Mouse (Mus musculus) embryo, embryonic 10 days (tissue): ENCODE results near the gene Ntsr1.

ENCODE experiments used
- DNase-seq: peaks from one replicate; pipeline ENCODE4 v3.0.0-alpha.2; 2015; ENCODE audit warnings: low spot score

The Ntsr1 gene

DNA sequence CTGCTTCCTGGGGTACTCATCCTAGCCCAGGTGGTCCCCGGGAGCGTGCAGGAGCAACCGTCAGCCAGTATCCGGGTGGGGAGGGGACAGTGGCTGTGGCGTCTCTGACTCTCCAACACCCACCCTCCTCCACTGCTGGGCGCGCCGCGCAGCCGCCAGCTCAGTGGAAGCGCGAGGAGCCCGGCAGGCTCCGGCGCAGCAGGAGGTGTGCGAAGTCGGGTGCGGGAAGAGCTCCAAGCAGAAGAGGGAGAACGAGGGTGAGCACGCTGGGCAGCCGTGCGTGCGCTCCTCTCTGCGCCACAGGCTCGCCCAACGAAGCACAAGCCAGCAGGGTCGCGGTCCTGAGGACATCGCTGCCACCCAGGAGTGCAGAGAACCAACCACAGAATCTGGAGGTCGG is at the start of gene Ntsr1:
Gene Ntsr1 (plus strand): TSS at position 236 of the 400 bp plus-strand sequence.
- DNase-seq = peak; percentile 28

DNA sequence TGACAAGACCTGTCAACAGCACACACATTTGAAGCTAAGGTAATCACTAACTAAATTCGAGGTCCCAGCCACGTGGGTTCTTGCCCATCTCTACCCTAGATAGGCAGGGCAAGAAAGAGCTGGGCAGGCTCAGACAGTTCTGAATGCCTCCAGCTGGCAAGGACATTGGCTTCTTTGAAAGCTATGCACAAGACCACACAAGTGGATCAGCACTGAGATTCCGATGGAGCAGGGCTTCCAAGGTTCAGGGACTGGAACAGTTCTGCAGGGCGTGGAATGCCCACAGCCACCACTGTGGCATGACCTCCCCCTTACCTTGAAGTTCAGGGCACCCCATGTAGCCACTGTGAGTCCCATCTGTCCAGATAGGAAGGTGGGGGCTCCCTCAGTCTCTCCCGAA is 49.2 kb upstream of the Ntsr1 start:
- DNase-seq = no peak

DNA sequence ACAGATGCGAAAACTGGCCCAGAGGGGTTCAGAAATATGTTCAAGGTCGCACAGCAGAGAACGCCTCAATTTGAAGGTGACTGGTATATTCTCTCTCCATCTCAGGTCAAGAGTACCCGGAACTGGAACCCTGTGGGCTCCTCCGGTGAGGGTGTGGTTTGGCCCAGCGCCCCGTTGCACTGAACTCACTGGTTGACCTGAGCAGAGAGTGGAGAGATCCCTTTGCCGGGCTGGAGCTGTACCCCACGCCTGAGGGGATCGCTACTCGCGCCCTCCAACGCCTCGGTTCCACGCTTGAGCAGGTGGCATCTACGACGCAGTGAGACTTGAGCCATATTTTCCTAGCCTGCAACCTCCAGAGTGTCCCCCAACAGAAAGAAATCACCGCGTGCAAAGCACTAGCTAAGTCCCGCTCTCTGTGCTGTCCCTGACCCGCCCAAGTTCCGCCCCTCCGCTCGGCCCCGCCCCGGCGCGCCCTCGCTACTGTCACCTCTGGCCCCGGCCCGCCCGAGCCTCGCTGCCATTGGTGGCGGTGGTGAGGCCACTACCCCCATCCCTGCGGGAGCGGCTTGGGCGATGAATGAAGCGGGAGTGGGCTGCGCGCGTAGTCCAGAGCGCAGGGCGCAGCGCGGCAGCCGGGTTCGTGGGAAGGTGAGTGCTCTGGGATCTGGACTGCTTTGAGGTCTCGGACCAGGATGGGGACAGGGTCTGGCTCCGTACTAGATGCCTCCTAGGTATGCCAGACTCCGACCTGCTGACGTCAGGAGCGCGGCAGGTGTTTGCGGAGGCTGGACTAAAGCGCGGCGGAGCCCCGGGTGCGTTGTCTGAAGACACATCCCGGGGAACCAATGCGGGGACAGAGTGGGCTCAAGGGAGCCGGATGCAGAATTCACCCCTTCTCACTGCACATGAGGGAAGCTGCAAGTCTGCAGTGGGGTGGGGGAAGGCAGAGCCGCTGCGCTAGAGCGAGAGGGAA is 43.8 kb upstream of the Ntsr1 start, which contains the start of gene Slco4a1:
Gene Slco4a1 (plus strand): TSS at position 523 of the 976 bp plus-strand sequence.
- DNase-seq = peak; percentile 94

DNA sequence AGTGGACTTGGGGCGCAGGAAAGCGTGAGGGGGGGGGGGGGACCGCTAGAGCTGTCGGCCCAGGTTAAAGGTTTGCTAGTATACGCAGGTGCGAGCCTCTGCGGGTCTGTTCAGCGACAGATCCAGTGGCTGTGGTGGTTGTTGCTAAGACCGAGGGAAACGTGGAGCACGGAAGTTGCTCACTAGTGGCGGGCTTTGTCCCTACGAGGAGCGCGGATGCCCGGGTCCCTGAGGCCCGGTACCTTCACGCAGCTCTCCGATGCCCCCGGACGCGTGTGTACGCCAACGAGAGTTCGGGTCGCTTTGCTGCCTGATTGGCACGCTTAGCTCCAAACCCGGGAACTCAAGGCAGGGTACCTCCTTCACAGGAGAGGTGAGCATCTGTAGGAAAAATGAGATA is 43.1 kb upstream of the Ntsr1 start:
- peak; percentile 43 for DNase-seq

DNA sequence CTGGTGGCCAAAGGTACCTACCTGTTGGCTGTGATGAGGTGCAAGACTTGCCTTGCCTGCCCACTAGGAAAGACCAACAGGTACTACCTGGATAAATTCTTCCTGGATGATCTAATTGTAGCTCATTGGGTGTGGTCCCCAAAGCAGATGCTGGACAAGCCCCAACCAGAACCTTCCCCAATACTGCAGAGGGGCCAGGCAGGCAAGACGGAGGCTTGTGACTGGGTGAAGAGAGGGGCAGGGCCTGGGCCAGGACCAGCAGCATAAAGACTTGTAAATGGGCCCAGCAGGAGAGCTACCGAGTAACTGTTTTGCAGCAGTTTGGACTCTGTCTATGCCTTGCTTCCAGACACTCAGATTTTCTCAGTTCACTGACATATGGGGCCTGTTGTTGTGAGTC is 42.1 kb upstream of the Ntsr1 start:
- DNase-seq = no peak

DNA sequence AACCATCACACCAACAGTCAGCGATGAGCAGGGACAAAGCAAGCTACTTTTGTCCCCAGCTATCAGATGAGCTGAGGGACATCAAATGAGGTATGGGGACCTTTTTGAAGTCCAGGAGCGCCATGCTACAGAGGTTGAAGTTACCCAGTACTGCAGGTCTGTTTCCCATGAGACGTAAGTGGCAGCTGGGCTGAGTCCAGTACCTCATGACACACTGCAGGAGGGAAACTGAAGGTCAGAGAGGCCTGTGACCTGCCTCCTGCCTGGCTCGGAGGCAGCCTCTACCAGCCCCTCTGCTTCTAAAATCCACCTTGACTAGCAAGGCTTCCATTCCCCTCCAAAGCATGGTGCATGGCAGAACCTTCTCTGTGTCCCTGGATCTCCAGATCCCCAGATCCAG is 40.3 kb upstream of the Ntsr1 start:
- DNase-seq = no peak

DNA sequence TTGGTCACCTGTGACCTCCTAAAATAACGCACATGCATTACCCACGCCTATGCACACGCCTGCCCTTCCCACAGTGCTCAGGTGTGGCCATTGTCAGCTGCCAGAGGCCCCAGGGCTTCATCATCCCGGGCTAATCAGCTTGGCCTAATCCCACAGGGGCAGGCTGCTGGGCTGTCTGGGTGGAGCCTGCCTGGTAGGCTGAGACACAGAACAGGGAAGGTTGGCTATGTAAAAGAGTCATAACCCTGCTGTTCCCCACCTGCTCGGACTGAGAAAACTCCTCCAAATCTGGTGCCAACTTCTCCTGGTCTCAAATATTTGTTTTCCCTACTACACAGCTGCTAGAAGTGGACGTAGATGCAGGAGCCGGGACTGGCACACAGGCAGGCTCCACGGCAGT is 39.0 kb upstream of the Ntsr1 start:
- DNase-seq = no peak

DNA sequence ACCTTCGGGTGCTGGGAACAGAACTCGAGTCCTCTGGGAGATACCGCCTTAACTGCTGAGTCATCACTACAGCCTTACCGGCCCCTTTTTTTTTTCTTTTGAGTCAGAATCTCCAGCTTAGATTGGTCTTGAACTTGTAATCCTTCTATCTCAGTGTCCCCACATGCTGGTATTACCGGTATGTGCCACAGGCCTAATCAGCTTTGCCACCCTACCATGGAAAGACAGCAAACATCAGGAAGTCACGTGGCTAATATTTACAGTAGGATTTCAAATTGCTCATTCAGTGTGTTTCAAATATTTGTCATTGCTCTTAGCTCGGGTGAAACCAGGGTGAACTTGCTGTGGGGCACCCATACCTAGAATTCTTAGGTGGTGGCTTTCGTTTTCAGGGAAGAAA is 37.2 kb upstream of the Ntsr1 start:
- DNase-seq = no peak

DNA sequence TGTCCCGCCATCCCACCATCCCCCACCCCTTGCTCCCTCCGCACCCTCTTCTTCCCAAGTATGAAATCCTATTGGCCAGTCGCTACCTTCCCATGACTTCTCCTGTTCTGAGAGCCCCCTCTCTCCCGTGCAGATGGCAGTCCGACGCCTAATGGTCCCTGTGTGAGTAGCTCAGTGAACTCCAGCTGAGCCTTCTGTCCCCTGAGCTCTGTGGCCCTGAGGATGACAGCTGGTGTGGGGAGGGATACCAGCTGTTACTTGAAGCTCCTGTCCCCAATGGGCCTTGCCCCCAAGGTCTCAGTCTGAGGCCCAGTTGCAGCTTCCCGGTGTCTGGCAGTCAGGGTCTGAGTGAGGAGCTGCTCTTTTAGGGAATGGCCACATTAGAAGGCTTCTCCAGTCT is 33.3 kb upstream of the Ntsr1 start:
- peak; percentile 23 for DNase-seq

DNA sequence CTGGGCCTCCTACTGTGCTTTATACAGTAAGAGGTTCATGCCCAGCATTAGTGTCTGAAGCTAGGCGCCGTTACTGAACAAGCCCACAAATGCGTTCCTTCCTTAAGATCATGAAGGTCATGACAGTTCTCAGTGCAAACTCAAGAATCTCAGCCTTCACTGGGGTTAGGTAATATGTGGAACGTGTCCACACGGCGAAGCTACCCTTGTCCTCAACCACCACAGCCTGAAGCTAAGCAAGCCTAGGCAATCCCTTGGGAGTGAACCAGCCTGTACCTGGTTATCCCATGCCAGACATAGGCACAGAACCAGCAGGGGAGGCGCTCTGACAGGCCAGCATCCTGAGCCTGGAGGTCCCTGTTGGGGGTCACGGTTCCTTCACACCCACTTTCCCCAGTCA is 30.9 kb upstream of the Ntsr1 start:
- DNase-seq = no peak

DNA sequence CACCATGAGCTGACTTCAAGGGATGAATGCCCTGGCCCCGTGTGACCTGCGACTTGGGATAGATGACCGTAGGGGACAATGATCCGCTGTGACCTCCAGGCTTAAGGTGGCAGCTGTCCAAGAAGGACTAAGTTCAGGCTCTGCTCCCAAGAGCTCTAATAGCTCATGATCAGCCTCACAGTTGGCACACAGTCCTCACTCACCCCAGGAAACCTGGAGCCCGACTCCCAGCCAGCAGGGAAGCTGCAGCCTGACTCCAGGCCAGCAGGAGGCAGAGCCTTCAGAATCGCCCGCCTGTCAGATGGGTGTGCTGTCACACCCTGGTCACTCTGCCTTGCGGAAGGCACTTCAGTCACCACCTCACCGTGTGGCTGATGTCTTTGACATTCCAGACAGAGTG is 30.0 kb upstream of the Ntsr1 start:
- no peak for DNase-seq

DNA sequence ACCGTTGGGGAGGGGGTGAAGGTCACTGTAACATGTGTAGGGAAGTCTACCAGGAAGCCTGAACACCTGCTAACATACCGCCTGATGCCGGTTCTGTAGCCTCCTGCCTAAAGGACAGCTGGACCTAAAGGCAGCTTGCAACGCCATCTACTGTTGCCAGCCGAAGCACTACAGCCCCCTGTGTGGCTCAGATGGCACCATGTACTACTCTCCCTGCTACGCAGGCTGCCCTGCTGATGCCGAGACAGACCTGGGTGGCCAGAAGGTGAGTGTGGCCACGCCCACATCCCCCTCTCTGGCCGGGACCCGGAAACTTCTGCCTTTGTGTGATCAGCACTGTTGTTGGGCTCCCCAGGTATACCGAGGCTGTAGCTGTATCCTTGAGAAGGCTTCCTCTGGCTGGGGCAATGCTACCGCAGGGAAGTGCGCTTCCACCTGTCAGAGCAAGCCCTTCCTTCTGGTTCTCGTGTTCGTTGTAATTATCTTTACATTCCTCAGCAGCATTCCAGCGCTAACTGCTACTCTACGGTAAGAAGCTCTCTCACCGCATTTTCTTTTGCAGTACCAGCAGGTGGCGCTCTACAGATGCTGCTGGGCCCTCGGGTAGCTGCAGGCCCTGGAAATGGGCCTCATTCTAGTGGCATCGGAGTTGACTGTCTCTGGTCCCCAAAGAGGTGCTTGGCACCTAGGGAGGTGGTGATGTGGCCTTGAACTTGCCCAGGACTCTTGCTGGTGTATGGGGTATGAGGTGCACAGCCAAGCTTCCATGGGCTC is 27.3 kb upstream of the Ntsr1 start:
- peak; percentile 78 for DNase-seq

DNA sequence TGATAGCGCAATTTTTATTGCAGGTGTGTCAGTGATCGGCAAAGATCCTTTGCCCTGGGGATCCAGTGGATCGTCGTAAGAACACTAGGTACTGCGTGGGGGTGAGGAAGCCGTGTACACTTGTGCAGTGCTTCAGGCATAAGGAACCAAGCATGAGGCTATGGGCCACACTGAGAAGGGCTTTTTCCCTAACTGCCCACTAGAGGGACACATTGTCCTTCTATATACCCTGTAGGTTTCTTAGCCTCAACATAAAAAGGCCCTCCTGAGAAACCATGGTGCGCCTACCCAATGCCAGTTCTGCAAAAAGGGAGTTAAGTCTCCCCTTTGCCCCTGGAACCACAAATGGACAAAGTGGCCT is 26.7 kb upstream of the Ntsr1 start:
- peak; percentile 91 for DNase-seq

DNA sequence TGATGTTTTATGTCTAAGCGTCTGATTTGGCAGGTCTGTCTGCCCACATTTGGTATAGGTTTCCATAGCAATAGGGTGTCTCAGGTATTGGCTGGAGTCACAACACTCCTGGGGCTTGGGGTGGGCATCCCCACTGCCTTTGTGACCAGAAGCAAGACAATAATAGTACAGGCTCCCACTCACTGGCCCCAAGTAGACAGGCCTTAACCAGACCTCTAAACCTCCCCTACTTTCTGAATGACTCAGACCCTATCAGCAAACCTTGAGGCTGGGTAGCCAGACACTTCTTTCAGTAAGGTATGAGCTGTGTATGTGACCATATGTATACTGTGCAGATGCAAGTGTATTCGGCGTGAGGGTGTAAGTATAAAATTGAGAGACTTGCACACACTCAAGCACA is 24.9 kb upstream of the Ntsr1 start:
- DNase-seq = no peak

DNA sequence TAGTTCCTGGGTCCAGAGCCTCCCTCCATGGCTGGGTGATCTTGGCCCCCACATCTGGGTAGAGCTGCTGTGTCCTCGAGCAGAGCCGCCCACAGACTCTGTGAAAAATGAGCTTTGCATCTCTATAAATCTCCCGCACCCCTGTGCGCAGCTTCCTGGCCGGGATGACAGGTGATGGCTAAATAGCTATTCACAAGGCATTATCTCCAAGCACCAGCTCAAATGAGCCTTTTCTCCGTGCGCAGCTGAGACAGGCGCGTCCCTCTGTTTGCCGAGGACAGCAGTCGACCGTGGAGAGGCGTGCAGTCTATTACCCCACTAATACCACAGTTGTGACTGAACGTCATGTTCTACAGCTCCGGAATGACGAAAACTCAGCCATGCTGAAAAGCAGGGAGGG is 17.5 kb upstream of the Ntsr1 start:
- peak; percentile 63 for DNase-seq

DNA sequence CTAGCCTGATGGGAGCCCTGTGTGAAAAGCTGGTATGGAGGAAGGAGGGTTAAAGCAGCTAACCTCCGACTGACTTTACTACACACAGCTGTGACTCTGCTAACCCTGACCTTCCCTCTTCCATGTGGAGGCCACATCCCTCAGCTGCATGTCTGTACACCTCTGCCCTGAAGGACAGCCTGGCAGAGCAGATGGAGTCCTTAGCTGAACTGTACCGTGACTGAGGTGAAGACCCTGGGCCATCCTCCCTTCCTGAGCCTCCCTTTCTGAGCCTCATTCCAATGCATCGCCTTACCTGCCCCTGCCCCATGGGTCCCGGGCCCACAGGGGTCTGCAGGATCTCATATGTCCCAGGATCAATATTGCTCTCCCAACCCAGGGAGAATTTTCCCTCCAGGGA is 14.9 kb upstream of the Ntsr1 start:
- no peak for DNase-seq

DNA sequence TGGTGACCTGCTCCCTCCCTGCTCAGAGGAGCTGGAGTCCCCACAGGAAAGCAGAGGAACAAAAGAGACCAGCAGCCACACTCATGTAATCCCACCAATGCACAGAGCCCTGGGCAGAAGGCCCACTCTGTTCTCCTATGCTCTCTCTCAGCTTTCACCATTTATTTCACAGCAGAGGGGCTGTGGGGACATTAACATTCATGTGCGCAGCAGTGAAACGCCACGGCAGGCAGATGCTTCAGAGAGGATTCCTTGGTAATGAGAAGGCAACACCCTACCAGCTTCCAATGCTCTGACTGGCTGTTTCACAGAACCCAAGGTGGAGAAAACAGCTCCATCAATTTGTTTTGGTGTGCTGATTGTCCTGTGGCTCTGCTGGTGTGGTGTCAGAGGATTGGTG is 14.5 kb upstream of the Ntsr1 start:
- no peak for DNase-seq

DNA sequence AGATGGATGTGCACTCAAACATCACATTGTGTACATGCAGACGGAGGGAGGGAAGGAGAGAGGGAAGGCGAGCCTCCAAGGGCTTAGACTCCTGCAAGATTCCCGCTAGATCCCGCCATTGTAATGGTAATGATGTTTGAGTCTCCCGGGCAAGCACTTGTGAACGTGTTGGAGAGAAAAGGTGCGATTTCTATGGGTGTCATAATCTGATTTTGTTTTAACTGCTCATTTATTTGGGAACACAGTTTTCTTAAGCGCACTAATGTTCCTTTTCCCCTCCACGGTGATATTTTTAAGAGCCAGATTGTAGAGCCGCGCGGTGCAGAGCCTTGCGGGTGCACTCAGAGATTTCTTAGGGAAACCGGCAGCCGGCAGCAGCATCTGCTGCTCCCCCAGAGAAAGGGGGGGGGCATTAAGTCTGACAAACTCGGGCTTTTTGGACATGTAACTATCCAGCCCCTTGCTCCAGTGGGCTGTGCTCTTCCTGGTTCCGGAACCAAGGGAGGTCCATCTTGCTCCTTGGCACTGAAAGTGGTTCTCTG is 11.5 kb upstream of the Ntsr1 start:
- DNase-seq = peak; percentile 65

DNA sequence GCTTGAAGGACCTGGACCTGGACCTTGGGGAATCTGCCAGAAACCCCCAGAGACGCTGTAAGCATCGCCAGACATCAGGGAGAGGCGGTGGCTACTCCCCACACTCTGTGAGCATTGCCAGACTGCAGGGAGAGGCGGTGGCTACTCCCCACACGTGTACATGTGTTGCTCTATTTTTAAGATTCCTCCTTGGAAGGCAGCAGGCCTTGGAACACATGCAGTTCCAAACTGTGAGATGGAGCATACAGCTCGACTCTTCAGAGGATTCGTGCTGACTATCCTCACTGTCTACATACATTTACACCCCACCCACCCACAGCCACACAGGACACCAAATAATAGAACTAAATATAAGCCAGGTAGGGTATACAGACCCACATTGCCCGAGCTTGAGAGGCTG is 3.9 kb upstream of the Ntsr1 start:
- DNase-seq = no peak

DNA sequence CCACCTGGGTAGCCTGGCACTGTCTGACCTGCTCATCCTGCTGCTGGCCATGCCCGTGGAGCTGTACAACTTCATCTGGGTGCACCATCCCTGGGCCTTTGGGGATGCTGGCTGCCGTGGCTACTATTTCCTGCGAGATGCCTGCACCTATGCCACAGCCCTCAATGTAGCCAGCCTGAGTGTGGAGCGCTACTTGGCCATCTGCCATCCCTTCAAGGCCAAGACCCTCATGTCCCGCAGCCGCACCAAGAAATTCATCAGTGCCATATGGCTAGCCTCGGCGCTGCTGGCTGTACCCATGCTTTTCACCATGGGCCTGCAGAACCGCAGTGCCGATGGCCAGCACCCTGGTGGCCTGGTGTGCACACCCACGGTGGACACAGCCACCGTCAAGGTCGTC is 950 bp downstream of the Ntsr1 start:
- DNase-seq = no peak

DNA sequence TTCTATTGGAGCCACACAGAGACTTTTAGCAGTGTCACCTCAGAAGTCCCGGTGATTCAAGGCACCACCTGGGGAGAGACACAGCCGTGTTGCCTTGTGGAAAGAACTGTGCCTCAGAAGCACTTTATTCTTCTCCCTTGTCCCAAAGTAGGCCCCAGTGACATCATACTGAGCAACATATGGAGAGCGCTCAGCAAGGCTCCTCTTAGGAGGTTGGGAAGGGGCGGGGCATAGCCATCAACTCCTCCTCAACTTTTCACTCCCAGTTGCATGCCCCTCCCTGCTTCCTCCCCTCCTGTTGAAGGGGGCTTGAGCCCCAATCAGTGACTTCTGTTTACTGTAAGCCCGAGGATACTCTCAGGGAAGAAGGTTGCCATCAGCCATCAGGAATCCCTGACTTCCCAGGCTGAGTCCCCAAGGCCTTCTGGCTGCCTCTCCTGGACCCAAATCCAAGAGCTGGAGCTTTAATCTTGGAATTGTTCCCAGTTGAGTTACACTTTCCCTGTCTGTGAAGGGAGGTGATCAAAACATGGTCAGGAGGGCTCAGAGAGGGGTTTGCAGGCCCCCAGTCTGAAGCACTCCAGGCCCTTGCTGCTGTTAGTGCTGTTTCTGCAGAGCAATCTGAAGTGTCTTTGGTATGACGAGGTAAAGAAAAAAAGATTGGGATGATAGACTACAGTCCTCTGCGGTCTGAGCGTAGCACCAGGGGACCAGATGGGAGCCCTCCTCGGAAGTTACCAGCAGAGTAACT is 1.6 kb downstream of the Ntsr1 start:
- peak; percentile 15 for DNase-seq

DNA sequence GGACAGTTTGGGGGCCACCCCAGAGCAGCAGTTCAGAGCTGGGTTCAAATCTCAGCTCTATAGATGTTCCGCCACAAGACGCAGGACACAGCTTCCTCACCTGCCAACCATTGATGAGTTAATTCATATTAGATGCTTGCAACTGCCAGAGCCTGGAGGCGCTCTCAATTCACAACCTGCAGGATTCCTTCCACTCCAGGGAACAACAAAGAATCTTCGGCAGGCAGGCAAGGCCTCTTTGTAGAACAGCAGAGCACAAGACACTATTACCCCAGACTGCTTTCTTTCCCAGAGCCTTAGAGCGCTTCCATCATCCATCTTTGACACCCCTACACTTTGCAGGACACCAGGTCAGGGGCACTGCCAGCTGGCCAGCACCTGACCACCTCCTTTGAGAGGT is 6.5 kb downstream of the Ntsr1 start:
- no peak for DNase-seq
